Mouse (Mus musculus) T-helper 17 cell (primary cell): ENCODE results near the gene Dnah17.

Experiments
- in situ Hi-C, 2 experiments: fragments of 300-600 bp; cut with MboI, MseI; formaldehyde crosslinking; loops; 1 replicate in 1 of 2; 2 replicates in 1 of 2; pipeline ENCODE4 v1.15.1; 2025; ENCODE audit warnings: high pct_unique_total_duplicates in 2 of 2

Dnah17 gene

GRCm38 (mm10) chr11:118031134-118031533, 99.3 kb downstream of the Dnah17 start:
- in situ Hi-C loops = no loop called here

GRCm38 (mm10) chr11:118029170-118029569, 101.3 kb downstream of the Dnah17 start:
- in situ Hi-C loops = no loop called here

- in situ Hi-C loops = loop anchor here (5.0 kb wide), 3 partner anchors 52 to 157 kb away; partner anchors contain the start of gene Socs3 (in 1 of the 2)
Measured at GRCm38 (mm10) chr11:118024111-118024510, 106.3 kb downstream of the Dnah17 start.

GRCm38 (mm10) chr11:118023475-118023874, 107.0 kb downstream of the Dnah17 start:
- in situ Hi-C loops = loop anchor here (5.0 kb wide), 3 partner anchors 51 to 156 kb away; partner anchors contain the start of gene Socs3 (in 1 of the 2)

- in situ Hi-C loops = loop anchor here (5.0 kb wide), 3 partner anchors 50 to 155 kb away; partner anchors contain the start of gene Socs3 (in 1 of the 2)
Measured at GRCm38 (mm10) chr11:118021806-118022205, 108.6 kb downstream of the Dnah17 start.

GRCm38 (mm10) chr11:118018328-118018727, 112.1 kb downstream of the Dnah17 start:
- in situ Hi-C loops = loop anchor here in 1 of 2 experiments (5.0 to 10.0 kb wide), 2 partner anchors 51 to 1994 kb away; partner anchors contain the start of gene H3f3b

- in situ Hi-C loops = loop anchor here in 1 of 2 experiments (5.0 to 10.0 kb wide), 2 partner anchors 48 to 1991 kb away; partner anchors contain the start of gene H3f3b
Measured at GRCm38 (mm10) chr11:118015381-118016145, 114.9 kb downstream of the Dnah17 start.

GRCm38 (mm10) chr11:118014391-118014995, 115.9 kb downstream of the Dnah17 start:
- in situ Hi-C loops = loop anchor here in 1 of 2 experiments (10.0 kb wide), 1 partner anchor 1990 kb away; the partner anchor contains the start of gene H3f3b

- in situ Hi-C loops = loop anchor here in 1 of 2 experiments (10.0 kb wide), 1 partner anchor 1989 kb away; the partner anchor contains the start of gene H3f3b
Measured at GRCm38 (mm10) chr11:118013339-118013738, 117.1 kb downstream of the Dnah17 start.

- in situ Hi-C loops = loop anchor here in 1 of 2 experiments (10.0 kb wide), 1 partner anchor 1988 kb away; the partner anchor contains the start of gene H3f3b
Measured at GRCm38 (mm10) chr11:118012595-118012994, 117.8 kb downstream of the Dnah17 start.

- in situ Hi-C loops = loop anchor here in 1 of 2 experiments (10.0 kb wide), 1 partner anchor 1985 kb away; the partner anchor contains the start of gene H3f3b
Measured at GRCm38 (mm10) chr11:118009865-118010571, 120.4 kb downstream of the Dnah17 start.

- in situ Hi-C loops = no loop called here
Measured at GRCm38 (mm10) chr11:118008843-118009242, 121.6 kb downstream of the Dnah17 start.

GRCm38 (mm10) chr11:118008144-118008805, 122.2 kb downstream of the Dnah17 start:
- in situ Hi-C loops = no loop called here

GRCm38 (mm10) chr11:118007460-118008143, 122.8 kb downstream of the Dnah17 start:
- in situ Hi-C loops = no loop called here

- in situ Hi-C loops = no loop called here
Measured at GRCm38 (mm10) chr11:118004217-118004616, 126.2 kb downstream of the Dnah17 start.

- in situ Hi-C loops = no loop called here
Measured at GRCm38 (mm10) chr11:118003718-118004117, 126.7 kb downstream of the Dnah17 start.

- in situ Hi-C loops = no loop called here
Measured at GRCm38 (mm10) chr11:118003176-118003575, 127.3 kb downstream of the Dnah17 start.

- in situ Hi-C loops = no loop called here
Measured at GRCm38 (mm10) chr11:118000565-118001215, 129.7 kb downstream of the Dnah17 start.

- in situ Hi-C loops = no loop called here
Measured at GRCm38 (mm10) chr11:118000083-118000482, 130.4 kb downstream of the Dnah17 start.
